Comparison of ENCODE assay signal across 10 mouse cellular contexts in the genomic region with DNA sequence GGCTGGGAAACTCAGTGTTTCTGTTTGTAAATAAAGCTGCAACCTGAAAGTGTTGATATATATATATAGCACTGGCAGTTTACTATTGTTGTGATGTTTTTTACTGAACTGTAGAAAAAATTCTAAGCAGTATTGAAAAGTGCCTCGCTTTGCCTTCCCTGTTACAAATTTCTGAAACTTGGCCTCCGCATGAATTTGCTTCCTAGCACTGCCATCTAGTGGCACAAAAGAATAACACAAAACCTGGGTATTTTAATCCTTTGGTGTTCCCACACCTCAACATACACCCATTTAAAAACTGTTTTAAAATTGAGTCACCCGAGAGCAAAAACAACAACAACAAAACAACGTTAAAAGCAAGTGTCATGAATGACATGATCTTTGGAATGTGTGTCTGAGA. TPM values are rescaled to one million over a fixed set of nuclear protein-coding genes. Genes with fewer than 3 reads are reported as not detected.
DNase-seq lines count a peak whose midpoint lies in the region; ATAC-seq and TF ChIP-seq lines count a peak whose summit lies in the region.
"Had no signal": no experiment of that assay in that cellular context is flagged by ENCODE, and none has a peak within 500 bp of the region (broad histone marks: within the 10 kb centered on the region; RNA-seq: fewer than 3 reads in every experiment).

No protein-coding gene starts in this region.

- no peak overlapping the region for H3K4me3 ChIP-seq in hindbrain, embryonic 14.5 days (replicated peaks; ENCODE audit: low read length)
- H3K4me3 ChIP-seq in hindbrain, embryonic 10.5 days: no peak overlapping the region
- no peak overlapping the region for H3K4me3 ChIP-seq in lung, adult 2 months (replicated peaks; ENCODE audit: extremely low read depth, low read depth, low read length)
- H3K4me3 ChIP-seq: embryonic facial prominence, embryonic 12.5 days had no signal

- no peak overlapping the region for H3K27ac ChIP-seq in hindbrain, embryonic 14.5 days
- H3K27ac ChIP-seq in hindbrain, embryonic 10.5 days: no peak overlapping the region
- H3K27ac ChIP-seq: embryonic facial prominence, embryonic 12.5 days had no signal

- H3K4me2 ChIP-seq in hindbrain, embryonic 14.5 days (replicated peaks): no peak overlapping the region
- H3K4me2 ChIP-seq: embryonic facial prominence, embryonic 12.5 days had no signal

- TF ChIP-seq CTCF in lung, adult 2 months (IDR thresholded peaks at IDR 0.05; ENCODE audit: insufficient read depth, low read length): 0 out of 2 replicates have a peak, but pooled peaks have one; percentile 14

- no peak for ATAC-seq in hindbrain, embryonic 14.5 days (ENCODE audit: low FRiP score)
- no peak for ATAC-seq in erythroid progenitor cell, adult 5-6 weeks (replicated peaks; ENCODE audit: low FRiP score, poor library complexity, severe bottlenecking)

- peak; percentile 88 for DNase-seq in hindbrain, embryonic 14.5 days (ENCODE audit: low spot score)
- DNase-seq in hindbrain, embryonic 10.5 days (ENCODE audit: low spot score): no peak
- DNase-seq in thymus, postnatal 0 days (ENCODE audit: low spot score): peak; percentile 73
- no peak for DNase-seq in thymus, postnatal 4 days
- peak; percentile 60 to 75 for DNase-seq in cerebellum, postnatal 10 days
- no peak for DNase-seq in lung, adult 2 months
- no peak for DNase-seq in ovary, postnatal 10 days (ENCODE audit: low spot score)

- WGBS in hindbrain, embryonic 14.5 days: 4% methylated on average over 4 of the region's 4 CpGs
- 7% methylated on average over 4 of the region's 4 CpGs for WGBS in hindbrain, embryonic 10.5 days
- under 1% methylated on average over 4 of the region's 4 CpGs for WGBS in lung, adult 2 months

- no peaks in the 10 kb centered on the region; the same call in 1 of the 2 replicates for H3K36me3 ChIP-seq in hindbrain, embryonic 14.5 days (replicated peaks; ENCODE audit: control insufficient read depth, insufficient read depth)
- H3K36me3 ChIP-seq in hindbrain, embryonic 10.5 days: no peaks in the 10 kb centered on the region
- H3K36me3 ChIP-seq: embryonic facial prominence, embryonic 12.5 days had no signal

- no peak for TF ChIP-seq POLR2A in lung, adult 2 months (IDR thresholded peaks at IDR 0.05; ENCODE audit: borderline replicate concordance, extremely low read depth, low read depth, low read length)

- no peaks in the 10 kb centered on the region for H3K9me3 ChIP-seq in hindbrain, embryonic 14.5 days (ENCODE audit: control insufficient read depth, low read length)
- H3K9me3 ChIP-seq in hindbrain, embryonic 10.5 days: no peaks in the 10 kb centered on the region
- H3K9me3 ChIP-seq: embryonic facial prominence, embryonic 12.5 days had no signal

- no peaks in the 10 kb centered on the region for H3K27me3 ChIP-seq in hindbrain, embryonic 14.5 days (ENCODE audit: control insufficient read depth, insufficient read depth, low read length)
- peaks cover 4% of the 10 kb centered on the region; the same call in 1 of the 2 replicates for H3K27me3 ChIP-seq in hindbrain, embryonic 10.5 days (ENCODE audit: insufficient read depth, poor library complexity, severe bottlenecking)

- 0 out of 2 replicates have a peak, but pooled peaks cover 3% of the 10 kb centered on the region for H3K4me1 ChIP-seq in hindbrain, embryonic 14.5 days (replicated peaks; ENCODE audit: control insufficient read depth, insufficient read depth, low read length)
- H3K4me1 ChIP-seq in hindbrain, embryonic 10.5 days (replicated peaks): peaks cover 9% of the 10 kb centered on the region
- H3K4me1 ChIP-seq in lung, adult 2 months (ENCODE audit: control insufficient read depth, insufficient read depth, low read length): no peaks in the 10 kb centered on the region
- H3K4me1 ChIP-seq: embryonic facial prominence, embryonic 12.5 days had no signal

- H3K9ac ChIP-seq in hindbrain, embryonic 14.5 days: no peak overlapping the region
- H3K9ac ChIP-seq: embryonic facial prominence, embryonic 12.5 days had no signal

RNA-seq across cellular contexts. Expression of a gene that starts 51.5 kb away (rescaled TPM):
- polyA plus RNA-seq in hindbrain, embryonic 14.5 days (2014; fragmentation: Nextera tagmentation; extraction: Ambion mirVana): 1.5 and 1.9 TPM in 2 replicates
- 2.9 and 3.1 TPM in 2 replicates for polyA plus RNA-seq in hindbrain, embryonic 10.5 days (2016; fragmentation: Nextera tagmentation; extraction: Ambion mirVana)
- 4.6 and 5.6 TPM in 2 replicates for polyA plus RNA-seq in thymus, postnatal 0 days (2015; fragmentation: Nextera tagmentation; extraction: Ambion mirVana)
- 0.48 and 0.52 TPM in 2 replicates for polyA plus RNA-seq in lung, adult 2 months (2012; rRNA removed)
- total RNA-seq in erythroid progenitor cell, adult 5-6 weeks (2015; ENCODE audit: low replicate concordance): not detected in 2 replicates
- 1.1 and 1.3 TPM in 2 replicates for total RNA-seq in erythroid progenitor cell, adult 5-6 weeks (2017; ENCODE audit: low replicate concordance)
- polyA plus RNA-seq: small intestine, adult 2 months had no signal

Comparison
In these comparisons a context has a peak if more than half of its experiments do, and no peak if none do; other contexts are left out.
1. DNase-seq: peak in hindbrain, embryonic 14.5 days (single experiment), thymus, postnatal 0 days (single experiment) and cerebellum, postnatal 10 days (2 of 2); none in hindbrain, embryonic 10.5 days (single experiment), thymus, postnatal 4 days (single experiment), lung, adult 2 months (single experiment) and ovary, postnatal 10 days (single experiment).